Comparison of ENCODE assay signal across 14 mouse cellular contexts in genomic region chr7:120722063-120722462, GRCm38 (mm10). TPM values are rescaled to one million over a fixed set of nuclear protein-coding genes. Genes with fewer than 3 reads are reported as not detected.
"Had no signal": no experiment of that assay in that cellular context is flagged by ENCODE, and none has a peak within 500 bp of the region (broad histone marks: within the 10 kb centered on the region; RNA-seq: fewer than 3 reads in every experiment).

No protein-coding gene starts in this region.

- ATAC-seq: liver, embryonic 12.5 days had no signal

- H3K9me3 ChIP-seq: limb, embryonic 15.5 days; liver, embryonic 12.5 days; neural tube, embryonic 12.5 days had no signal

- H3K4me2 ChIP-seq: limb, embryonic 15.5 days; liver, embryonic 12.5 days; lung, embryonic 14.5 days; neural tube, embryonic 12.5 days had no signal

- H3K4me3 ChIP-seq: layer of hippocampus, adult 2 months; left cerebral cortex, adult 2 months; limb, embryonic 15.5 days; liver, embryonic 12.5 days; neural tube, embryonic 12.5 days had no signal

- H3K4me1 ChIP-seq: limb, embryonic 15.5 days had no signal

- DNase-seq: kidney, adult 11 months; kidney, postnatal 10 days; kidney, postnatal 4 days; lung, embryonic 14.5 days; lung, postnatal 4 days; spleen, adult 18-20 months had no signal

- H3K27me3 ChIP-seq: limb, embryonic 15.5 days; liver, embryonic 12.5 days; neural tube, embryonic 12.5 days had no signal

RNA-seq across cellular contexts. Expression of gene Vwa3a, which starts 17.1 kb away (rescaled TPM):
- total RNA-seq: megakaryocyte-erythroid progenitor cell, adult 5-6 weeks; neutrophil, adult 5-6 weeks had no signal
- polyA plus RNA-seq: limb, embryonic 15.5 days; liver, embryonic 12.5 days had no signal

RNA-seq across cellular contexts. Expression of gene Pdzd9, which starts 51.9 kb away (rescaled TPM):
- total RNA-seq: layer of hippocampus, adult 2 months; layer of hippocampus, postnatal 25 days; left cerebral cortex, adult 2 months; megakaryocyte-erythroid progenitor cell, adult 5-6 weeks; neutrophil, adult 5-6 weeks had no signal
